Mouse (Mus musculus): Measurements from ENCODE around the gene Srp68. TPM values are rescaled to one million over a fixed set of nuclear protein-coding genes. Genes with fewer than 3 reads are reported as not detected.

Gene Srp68
- polyA plus RNA-seq, 1 experiment from 2014 or later, result 89.8 TPM

DNA sequence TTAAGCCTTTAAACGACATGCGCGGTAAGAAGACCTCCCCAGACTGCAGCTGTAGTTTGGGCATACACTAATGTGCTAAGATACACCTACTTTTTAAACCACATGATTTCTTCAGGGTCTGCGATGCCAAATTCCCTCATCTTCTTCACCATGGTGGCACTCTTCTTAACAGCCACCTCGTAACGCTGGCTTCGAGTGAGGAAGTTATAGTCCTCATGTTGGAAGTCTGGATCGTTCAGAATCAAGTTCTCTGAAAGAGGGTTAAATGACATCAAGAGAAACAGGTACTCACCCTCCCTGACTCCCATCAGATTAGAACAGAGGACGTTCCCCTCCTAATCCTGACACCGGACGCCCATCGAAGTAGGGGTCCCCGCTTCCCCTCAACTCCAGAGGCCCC, 75.9 kb downstream of the Srp68 start:
- Histone ChIP-seq H3K27ac (ENCODE audit: low read depth) (peak overlapping the region; percentile 74; the same call in 1 of the 2 replicates), H3K4me1 (ENCODE audit: insufficient read depth) (peaks cover 6% of the 10 kb centered on the region; the same call in 1 of the 2 replicates), H3K4me3 (ENCODE audit: low read depth, low read length) (peak overlapping the region; percentile 51), H3K27me3 (ENCODE audit: insufficient read depth, low read length) (no peaks in the 10 kb centered on the region), H3K9ac (peak overlapping the region; percentile 81), H3K4me2 (peak overlapping the region; percentile 90), H3K9me3 (ENCODE audit: low read depth, low read length) (no peaks in the 10 kb centered on the region), H3K36me3 (ENCODE audit: insufficient read depth) (peaks cover 2% of the 10 kb centered on the region; the same call in 1 of the 2 replicates)
- 19% methylated on average over 13 of the region's 13 CpGs for WGBS
- TF ChIP-seq CTCF (IDR thresholded peaks at IDR 0.05; ENCODE audit: low read depth), result no peak
- no peak for ATAC-seq (ENCODE audit: insufficient read depth)
- no peak for DNase-seq

DNA sequence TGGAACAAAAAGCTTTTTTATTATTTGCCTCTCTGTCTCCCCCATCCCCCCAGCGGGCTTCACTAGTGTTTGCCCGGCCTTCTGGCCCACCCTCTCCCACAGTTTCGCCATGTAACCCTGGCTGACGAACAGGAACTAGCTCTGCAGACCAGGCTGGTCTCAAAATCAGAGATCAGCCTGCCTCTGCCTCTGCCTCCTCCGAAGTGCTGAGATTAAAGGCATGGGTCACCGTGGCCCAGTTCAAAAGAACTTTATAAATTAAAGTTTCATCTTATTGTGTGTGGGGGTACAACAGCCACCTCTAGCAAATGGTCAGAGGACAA, 76.5 kb downstream of the Srp68 start:
- peaks cover 6% of the 10 kb centered on the region; the same call in 1 of the 2 replicates for H3K4me1 ChIP-seq (ENCODE audit: insufficient read depth)
- no peak overlapping the region for H3K27ac ChIP-seq (ENCODE audit: low read depth)
- H3K9me3 ChIP-seq (ENCODE audit: low read depth, low read length), result no peaks in the 10 kb centered on the region
- no peaks in the 10 kb centered on the region for H3K27me3 ChIP-seq (ENCODE audit: insufficient read depth, low read length)
- TF ChIP-seq CTCF (IDR thresholded peaks at IDR 0.05; ENCODE audit: low read depth), result no peak
- 0 out of 2 replicates have a peak overlapping the region, but pooled peaks have one; percentile 51 for H3K4me3 ChIP-seq (ENCODE audit: low read depth, low read length)
- peaks cover 2% of the 10 kb centered on the region; the same call in 1 of the 2 replicates for H3K36me3 ChIP-seq (ENCODE audit: insufficient read depth)
- DNase-seq (no peak), ATAC-seq (ENCODE audit: insufficient read depth) (no peak)
- 89% methylated on average over 6 of the region's 6 CpGs for WGBS
- peak overlapping the region; percentile 90; the same call in 1 of the 2 replicates for H3K4me2 ChIP-seq
- peak overlapping the region; percentile 81; the same call in 1 of the 2 replicates for H3K9ac ChIP-seq

GRCm38 (mm10) chr11:116196866-116197583, 77.0 kb downstream of the Srp68 start:
- peak overlapping the region; percentile 90; the same call in 1 of the 2 replicates for H3K4me2 ChIP-seq
- TF ChIP-seq CTCF (IDR thresholded peaks at IDR 0.05; ENCODE audit: low read depth), result no peak
- no peak for ATAC-seq (ENCODE audit: insufficient read depth)
- H3K27ac ChIP-seq (ENCODE audit: low read depth), result no peak overlapping the region
- H3K9ac ChIP-seq, result no peak overlapping the region; the same call in 1 of the 2 replicates
- H3K9me3 ChIP-seq (ENCODE audit: low read depth, low read length), result no peaks in the 10 kb centered on the region
- H3K4me1 ChIP-seq (ENCODE audit: insufficient read depth), result peaks cover 6% of the 10 kb centered on the region; the same call in 1 of the 2 replicates
- H3K4me3 ChIP-seq (ENCODE audit: low read depth, low read length), result no peak overlapping the region
- H3K36me3 ChIP-seq (ENCODE audit: insufficient read depth), result peaks cover 2% of the 10 kb centered on the region; the same call in 1 of the 2 replicates
- 93% methylated on average over 18 of the region's 18 CpGs for WGBS
- H3K27me3 ChIP-seq (ENCODE audit: insufficient read depth, low read length), result no peaks in the 10 kb centered on the region
- no peak for DNase-seq

GRCm38 (mm10) chr11:116196336-116196735, 77.7 kb downstream of the Srp68 start:
- TF ChIP-seq CTCF (IDR thresholded peaks at IDR 0.05; ENCODE audit: low read depth), result no peak
- H3K9ac ChIP-seq, result no peak overlapping the region
- no peak overlapping the region for H3K27ac ChIP-seq (ENCODE audit: low read depth)
- no peak for DNase-seq
- peaks cover 4% of the 10 kb centered on the region; the same call in 1 of the 2 replicates for H3K36me3 ChIP-seq (ENCODE audit: insufficient read depth)
- 82% methylated on average over 3 of the region's 3 CpGs for WGBS
- no peak overlapping the region for H3K4me2 ChIP-seq
- H3K4me1 ChIP-seq (ENCODE audit: insufficient read depth), result peaks cover 6% of the 10 kb centered on the region; the same call in 1 of the 2 replicates
- no peak overlapping the region for H3K4me3 ChIP-seq (ENCODE audit: low read depth, low read length)
- no peaks in the 10 kb centered on the region for H3K27me3 ChIP-seq (ENCODE audit: insufficient read depth, low read length)
- no peaks in the 10 kb centered on the region for H3K9me3 ChIP-seq (ENCODE audit: low read depth, low read length)
- no peak for ATAC-seq (ENCODE audit: insufficient read depth)

DNA sequence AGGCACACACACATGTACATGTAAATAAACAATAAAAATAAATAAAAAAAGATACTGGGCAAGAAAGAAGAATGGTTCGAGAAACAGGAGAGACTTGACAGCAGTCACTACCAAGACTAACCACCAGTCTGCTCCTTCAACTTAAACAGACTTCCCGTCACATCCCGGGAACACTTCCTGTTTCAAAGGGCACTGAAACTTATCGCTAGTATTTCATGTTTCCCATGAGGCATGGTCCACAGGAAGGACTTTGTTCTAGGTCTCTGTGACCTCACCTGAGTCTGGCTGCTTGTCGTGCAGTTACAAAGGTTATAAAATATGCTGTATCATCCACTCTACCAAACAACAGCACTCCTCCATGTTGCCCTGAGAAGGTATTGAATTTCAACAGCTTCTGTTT, 78.8 kb downstream of the Srp68 start:
- DNase-seq (no peak), ATAC-seq (ENCODE audit: insufficient read depth) (no peak)
- peak; percentile 22 for TF ChIP-seq CTCF (IDR thresholded peaks at IDR 0.05; ENCODE audit: low read depth)
- no peak overlapping the region for H3K4me2 ChIP-seq
- peaks cover 6% of the 10 kb centered on the region; the same call in 1 of the 2 replicates for H3K4me1 ChIP-seq (ENCODE audit: insufficient read depth)
- H3K9ac ChIP-seq, result no peak overlapping the region
- no peak overlapping the region for H3K4me3 ChIP-seq (ENCODE audit: low read depth, low read length)
- no peaks in the 10 kb centered on the region for H3K9me3 ChIP-seq (ENCODE audit: low read depth, low read length)
- WGBS, result 65% methylated on average over 5 of the region's 5 CpGs
- H3K27ac ChIP-seq (ENCODE audit: low read depth), result no peak overlapping the region
- H3K27me3 ChIP-seq (ENCODE audit: insufficient read depth, low read length), result no peaks in the 10 kb centered on the region
- H3K36me3 ChIP-seq (ENCODE audit: insufficient read depth), result peaks cover 6% of the 10 kb centered on the region; the same call in 1 of the 2 replicates

Other genes starting within 250 kb of the Srp68 start
- gene H3f3b, start 246.3 kb downstream of the Srp68 start, polyA plus RNA-seq (2014; fragmentation: Nextera tagmentation; extraction: Ambion mirVana), result 1,851 and 1,959 TPM in 2 replicates
- 39.5 and 44.4 TPM in 2 replicates for gene Unk, start 243.9 kb downstream of the Srp68 start, polyA plus RNA-seq (2014; fragmentation: Nextera tagmentation; extraction: Ambion mirVana)
- gene Unc13d, start 196.3 kb downstream of the Srp68 start, polyA plus RNA-seq (2014; fragmentation: Nextera tagmentation; extraction: Ambion mirVana), result 2.5 and 3.3 TPM in 2 replicates
- gene Wbp2, start 187.2 kb downstream of the Srp68 start, polyA plus RNA-seq (2014; fragmentation: Nextera tagmentation; extraction: Ambion mirVana), result 66.5 and 69.8 TPM in 2 replicates
- gene Trim47, start 147.0 kb downstream of the Srp68 start, polyA plus RNA-seq (2014; fragmentation: Nextera tagmentation; extraction: Ambion mirVana), result 12.7 and 13.2 TPM in 2 replicates
- gene Trim65, start 143.1 kb downstream of the Srp68 start, polyA plus RNA-seq (2014; fragmentation: Nextera tagmentation; extraction: Ambion mirVana), result 3.7 and 3.9 TPM in 2 replicates
- 89.3 and 91.9 TPM in 2 replicates for gene Mrpl38, start 135.3 kb downstream of the Srp68 start, polyA plus RNA-seq (2014; fragmentation: Nextera tagmentation; extraction: Ambion mirVana)
- 30.9 and 35.2 TPM in 2 replicates for gene Fbf1, start 106.1 kb downstream of the Srp68 start, polyA plus RNA-seq (2014; fragmentation: Nextera tagmentation; extraction: Ambion mirVana)
- gene Ten1, start 75.4 kb downstream of the Srp68 start, polyA plus RNA-seq (2014; fragmentation: Nextera tagmentation; extraction: Ambion mirVana), result 64.1 and 66.7 TPM in 2 replicates
- gene Acox1, start 75.2 kb downstream of the Srp68 start, polyA plus RNA-seq (2014; fragmentation: Nextera tagmentation; extraction: Ambion mirVana), result 21.4 and 22.1 TPM in 2 replicates
- 4.4 and 4.8 TPM in 2 replicates for gene Evpl, start 36.1 kb downstream of the Srp68 start, polyA plus RNA-seq (2014; fragmentation: Nextera tagmentation; extraction: Ambion mirVana)
- 0.11 TPM in 1 of 2 replicates, not detected in the other for gene Galr2, start 6.7 kb upstream of the Srp68 start, polyA plus RNA-seq (2014; fragmentation: Nextera tagmentation; extraction: Ambion mirVana)
- 63.7 and 68.4 TPM in 2 replicates for gene Exoc7, start 33.0 kb upstream of the Srp68 start, polyA plus RNA-seq (2014; fragmentation: Nextera tagmentation; extraction: Ambion mirVana)
- gene Foxj1, start 61.2 kb upstream of the Srp68 start, polyA plus RNA-seq (2014; fragmentation: Nextera tagmentation; extraction: Ambion mirVana), result 1.3 and 2.1 TPM in 2 replicates
- 13.9 and 16.8 TPM in 2 replicates for gene Rnf157, start 138.8 kb upstream of the Srp68 start, polyA plus RNA-seq (2014; fragmentation: Nextera tagmentation; extraction: Ambion mirVana)
- gene Ubald2, start 159.9 kb upstream of the Srp68 start, polyA plus RNA-seq (2014; fragmentation: Nextera tagmentation; extraction: Ambion mirVana), result 64.9 and 66.7 TPM in 2 replicates
- 0.45 TPM in 1 of 2 replicates, not detected in the other for gene Qrich2, start 192.0 kb upstream of the Srp68 start, polyA plus RNA-seq (2014; fragmentation: Nextera tagmentation; extraction: Ambion mirVana)
- gene Prpsap1, start 220.0 kb upstream of the Srp68 start, polyA plus RNA-seq (2014; fragmentation: Nextera tagmentation; extraction: Ambion mirVana), result 191 and 206 TPM in 2 replicates

All from lung, embryonic 14.5 days (tissue).